Mouse (Mus musculus) gonadal fat pad, adult 2 months (tissue): ENCODE data around the gene Ttll3. TPM values are rescaled to one million over a fixed set of nuclear protein-coding genes. Genes with fewer than 3 reads are reported as not detected.

Experiments
- DNase-seq: peaks from one replicate; pipeline ENCODE4 v3.0.0-alpha.2; 2012; ENCODE audit warnings: low read depth
- polyA plus RNA-seq: library from polyadenylated mRNA; depleted of rRNA; stranded (reverse); fragments of >200 nt; gene quantifications from 2 replicates; pipeline ENCODE4 v1.2.3, GENCODE M21; 2012; rRNA removed

The Ttll3 gene
- polyA plus RNA-seq, 1 experiment = 11.8 TPM

- no peak for DNase-seq
Measured at GRCm38 (mm10) chr6:113458635-113459034, 69.6 kb downstream of the Ttll3 start.

- no peak for DNase-seq
Measured at GRCm38 (mm10) chr6:113464040-113464439, 75.0 kb downstream of the Ttll3 start.

Other genes starting within 250 kb of the Ttll3 start
- 0.30 and 0.44 TPM in 2 replicates for gene Lhfpl4, start 193.9 kb upstream of the Ttll3 start, polyA plus RNA-seq
- gene Mtmr14, start 151.4 kb upstream of the Ttll3 start, polyA plus RNA-seq = 32.3 and 37.2 TPM in 2 replicates
- gene Cpne9, start 107.0 kb upstream of the Ttll3 start, polyA plus RNA-seq = not detected in 2 replicates
- 21.7 and 23.2 TPM in 2 replicates for gene Brpf1, start 82.1 kb upstream of the Ttll3 start, polyA plus RNA-seq
- 20.4 and 30.5 TPM in 2 replicates for gene Ogg1, start 62.3 kb upstream of the Ttll3 start, polyA plus RNA-seq
- gene Camk1, start 45.3 kb upstream of the Ttll3 start, polyA plus RNA-seq = 64.1 and 80.0 TPM in 2 replicates
- 25.7 and 29.9 TPM in 2 replicates for gene Tada3, start 11.4 kb upstream of the Ttll3 start, polyA plus RNA-seq
- gene Arpc4, start 11.1 kb upstream of the Ttll3 start, polyA plus RNA-seq = 67.1 and 83.2 TPM in 2 replicates
- gene Rpusd3, start 30.1 kb downstream of the Ttll3 start, polyA plus RNA-seq = 81.4 and 99.3 TPM in 2 replicates
- 1,279 and 2,693 TPM in 2 replicates for gene Cidec, start 46.5 kb downstream of the Ttll3 start, polyA plus RNA-seq
- gene Jagn1, start 53.3 kb downstream of the Ttll3 start, polyA plus RNA-seq = 85.6 and 92.9 TPM in 2 replicates
- gene Il17re, start 69.2 kb downstream of the Ttll3 start, polyA plus RNA-seq = 18.2 and 18.9 TPM in 2 replicates
- 43.9 and 50.2 TPM in 2 replicates for gene Il17rc, start 82.2 kb downstream of the Ttll3 start, polyA plus RNA-seq
- gene Creld1, start 94.0 kb downstream of the Ttll3 start, polyA plus RNA-seq = 34.7 and 37.4 TPM in 2 replicates
- 0.09 TPM in 1 of 2 replicates, not detected in the other for gene Prrt3, start 112.7 kb downstream of the Ttll3 start, polyA plus RNA-seq
- gene Emc3, start 142.4 kb downstream of the Ttll3 start, polyA plus RNA-seq = 61.9 and 71.6 TPM in 2 replicates
- gene Fancd2, start 142.4 kb downstream of the Ttll3 start, polyA plus RNA-seq = 1.0 and 1.2 TPM in 2 replicates
- gene Fancd2os, start 211.5 kb downstream of the Ttll3 start, polyA plus RNA-seq = 0.18 TPM in 1 of 2 replicates, not detected in the other
- 170 and 190 TPM in 2 replicates for gene Brk1, start 215.5 kb downstream of the Ttll3 start, polyA plus RNA-seq
- 25.7 and 41.1 TPM in 2 replicates for gene Vhl, start 234.7 kb downstream of the Ttll3 start, polyA plus RNA-seq
- 44.2 and 49.0 TPM in 2 replicates for gene Irak2, start 249.2 kb downstream of the Ttll3 start, polyA plus RNA-seq